Mouse (Mus musculus) CH12.LX (cell line): ENCODE results near the gene Tnfaip3. TPM values are rescaled to one million over a fixed set of nuclear protein-coding genes. Genes with fewer than 3 reads are reported as not detected.

ENCODE experiments used
- DNase-seq: peaks from one replicate; pipeline ENCODE4 v3.0.0-alpha.2; 2013; ENCODE audit errors: extremely low read depth
- H3K27ac ChIP-seq: 2 replicates; pipeline ENCODE4 v1.5.1; 2012; ENCODE audit warnings: low read depth, mild to moderate bottlenecking, control low read depth, moderate library complexity; ENCODE audit not compliant: insufficient read depth
- H3K27me3 ChIP-seq: replicated peaks from 2 replicates; pipeline ENCODE3; 2012; ENCODE audit warnings: inconsistent platforms
- H3K36me3 ChIP-seq, 2 experiments: replicated peaks in 1 of 2; 2 replicates each; pipeline versions ENCODE3 to v1.6.1; 2012; ENCODE audit warnings: inconsistent platforms in 1 of 2, low read length in 1 of 2, mild to moderate bottlenecking in 1 of 2, mixed read lengths in 1 of 2, moderate library complexity in 1 of 2; ENCODE audit not compliant: control insufficient read depth in 1 of 2, insufficient read depth in 1 of 2
- H3K4me1 ChIP-seq, 2 experiments: 2 replicates each; pipeline ENCODE4 v1.6.1; 2012; ENCODE audit warnings: inconsistent platforms in 1 of 2, moderate library complexity in 1 of 2; ENCODE audit not compliant: insufficient read depth in 2 of 2, control insufficient read depth in 1 of 2
- H3K4me2 ChIP-seq: 2 replicates; pipeline ENCODE4 v1.6.1; 2012; ENCODE audit warnings: low read depth, mild to moderate bottlenecking, control low read depth; ENCODE audit not compliant: poor library complexity, insufficient read depth, severe bottlenecking
- H3K4me3 ChIP-seq, 3 experiments: fragments of 150-350 bp in 1 of 3; sonication (generic) in 1 of 3; replicated peaks in 1 of 3; 2 replicates each; pipeline versions ENCODE3 to v1.5.1; 2011 to 2012; ENCODE audit warnings: low read depth in 2 of 3, low read length in 2 of 3, mild to moderate bottlenecking in 2 of 3, moderate library complexity in 2 of 3, control low read depth in 1 of 3, improper control_type of control experiment in 1 of 3, inconsistent platforms in 1 of 3, mixed read lengths in 1 of 3; ENCODE audit not compliant: poor library complexity in 1 of 3
- H3K79me2 ChIP-seq: replicated peaks from 2 replicates; pipeline ENCODE4 v1.6.1; 2012; ENCODE audit warnings: mild to moderate bottlenecking, moderate library complexity; ENCODE audit not compliant: control insufficient read depth, poor library complexity, insufficient read depth, severe bottlenecking; ENCODE audit errors: extremely low read depth
- H3K9ac ChIP-seq: 2 replicates; pipeline ENCODE4 v1.6.1; 2012; ENCODE audit warnings: low read depth, mild to moderate bottlenecking, control low read depth, moderate library complexity; ENCODE audit not compliant: insufficient read depth
- H3K9me3 ChIP-seq: replicated peaks from 2 replicates; pipeline ENCODE3; 2012; ENCODE audit warnings: low read length, inconsistent platforms, mixed read lengths
- BHLHE40 ChIP-seq: IDR thresholded peaks from 2 replicates; pipeline ENCODE4 v1.6.1; 2011; ENCODE audit warnings: mild to moderate bottlenecking, low read depth, low read length, improper control_type of control experiment
- CHD1 ChIP-seq: IDR thresholded peaks from 2 replicates; pipeline ENCODE4 v1.6.1; 2012; ENCODE audit warnings: low read depth, low read length, improper control_type of control experiment, inconsistent platforms
- E2F4 ChIP-seq: IDR thresholded peaks from 2 replicates; pipeline ENCODE4 v1.6.1; 2011; ENCODE audit warnings: low read depth, low read length, improper control_type of control experiment; ENCODE audit not compliant: insufficient replicate concordance
- EP300 ChIP-seq: IDR thresholded peaks from 2 replicates; pipeline ENCODE4 v1.6.1; 2011; ENCODE audit warnings: low read length, improper control_type of control experiment
- GABPA ChIP-seq: IDR thresholded peaks from 2 replicates; pipeline ENCODE4 v1.6.1; 2012; ENCODE audit warnings: low read depth, low read length, improper control_type of control experiment, inconsistent platforms; ENCODE audit not compliant: insufficient replicate concordance
- IRF4 ChIP-seq: IDR thresholded peaks from 2 replicates; pipeline ENCODE4 v1.6.1; 2014; ENCODE audit warnings: low read depth, mild to moderate bottlenecking, inconsistent platforms, low read length, improper control_type of control experiment
- JUN ChIP-seq: IDR thresholded peaks from 2 replicates; pipeline ENCODE4 v1.6.1; 2011; ENCODE audit warnings: low read depth, mild to moderate bottlenecking, low read length, improper control_type of control experiment, moderate library complexity; ENCODE audit not compliant: insufficient read depth
- KAT2A ChIP-seq: IDR thresholded peaks from 2 replicates; pipeline ENCODE4 v1.6.1; 2012; ENCODE audit warnings: low read length, improper control_type of control experiment, inconsistent platforms; ENCODE audit not compliant: insufficient replicate concordance
- MAZ ChIP-seq: IDR thresholded peaks from 2 replicates; pipeline ENCODE4 v1.6.1; 2012; ENCODE audit warnings: low read depth, mild to moderate bottlenecking, inconsistent platforms, low read length, improper control_type of control experiment, moderate library complexity
- MEF2A ChIP-seq: IDR thresholded peaks from 2 replicates; pipeline ENCODE4 v1.6.1; 2014; ENCODE audit warnings: low read depth, mild to moderate bottlenecking, inconsistent platforms, low read length, improper control_type of control experiment, borderline replicate concordance
- MYC ChIP-seq: IDR thresholded peaks from 2 replicates; pipeline ENCODE4 v1.6.1; 2011; ENCODE audit warnings: low read depth, mild to moderate bottlenecking, improper control_type of control experiment, low read length
- PAX5 ChIP-seq: IDR thresholded peaks from 2 replicates; pipeline ENCODE4 v1.6.1; 2012; ENCODE audit warnings: low read length, inconsistent platforms, mixed read lengths
- POLR2A ChIP-seq: IDR thresholded peaks from 2 replicates; pipeline ENCODE4 v1.6.1; 2011; ENCODE audit warnings: low read depth, mild to moderate bottlenecking, improper control_type of control experiment, low read length
- RCOR1 ChIP-seq: conservative IDR thresholded peaks from 2 replicates; pipeline ENCODE4 v1.6.1; 2012; ENCODE audit warnings: low read depth, mild to moderate bottlenecking, inconsistent platforms, low read length, improper control_type of control experiment
- SMC3 ChIP-seq: IDR thresholded peaks from 2 replicates; pipeline ENCODE4 v1.6.1; 2011; ENCODE audit warnings: low read depth, low read length, improper control_type of control experiment
- TCF12 ChIP-seq: IDR thresholded peaks from 2 replicates; pipeline ENCODE4 v1.6.1; 2014; ENCODE audit warnings: low read depth, mild to moderate bottlenecking, inconsistent platforms, low read length, improper control_type of control experiment
- UBTF ChIP-seq: IDR thresholded peaks from 2 replicates; pipeline ENCODE4 v1.6.1; 2012; ENCODE audit warnings: low read depth, mild to moderate bottlenecking, inconsistent platforms, low read length, improper control_type of control experiment, moderate library complexity
- ZNF384 ChIP-seq: IDR thresholded peaks from 2 replicates; pipeline ENCODE4 v1.6.1; 2012; ENCODE audit warnings: low read depth, low read length, improper control_type of control experiment, inconsistent platforms
- dilution Hi-C: fragments of 300-500 bp; cut with MboI; formaldehyde crosslinking; loops from 2 replicates; pipeline ENCODE4 v1.14.3; 2020; ENCODE audit warnings: low sequenced_read_pairs; ENCODE audit not compliant: extremely low pct_unique_long_range_greater_than_20kb, extremely low pct_ligation_motif_present
- in situ Hi-C: fragments of 300-500 bp; cut with MboI; formaldehyde crosslinking; loops from 3 replicates; pipeline ENCODE4 v1.14.3; 2019; ENCODE audit warnings: low sequenced_read_pairs, low pct_ligation_motif_present, low pct_unique_long_range_greater_than_20kb, mixed read lengths
- polyA plus RNA-seq: library from polyadenylated mRNA; unstranded; fragments of >175 nt; gene quantifications from 2 replicates; pipeline ENCODE4 v1.2.1, GENCODE M21; 2012; ENCODE audit warnings: low read depth; ENCODE audit not compliant: insufficient read length
- total RNA-seq, 2 experiments: library from RNA; depleted of rRNA; stranded (reverse); fragments of 300-350 nt in 1 of 2; fragments of >200 nt in 1 of 2; gene quantifications; 2 replicates each; pipeline ENCODE4 v1.2.3; 2012 to 2014

The Tnfaip3 gene
- total and polyA plus RNA-seq, 3 experiments = 24.6 to 95.3 (median 51.7) TPM

DNA sequence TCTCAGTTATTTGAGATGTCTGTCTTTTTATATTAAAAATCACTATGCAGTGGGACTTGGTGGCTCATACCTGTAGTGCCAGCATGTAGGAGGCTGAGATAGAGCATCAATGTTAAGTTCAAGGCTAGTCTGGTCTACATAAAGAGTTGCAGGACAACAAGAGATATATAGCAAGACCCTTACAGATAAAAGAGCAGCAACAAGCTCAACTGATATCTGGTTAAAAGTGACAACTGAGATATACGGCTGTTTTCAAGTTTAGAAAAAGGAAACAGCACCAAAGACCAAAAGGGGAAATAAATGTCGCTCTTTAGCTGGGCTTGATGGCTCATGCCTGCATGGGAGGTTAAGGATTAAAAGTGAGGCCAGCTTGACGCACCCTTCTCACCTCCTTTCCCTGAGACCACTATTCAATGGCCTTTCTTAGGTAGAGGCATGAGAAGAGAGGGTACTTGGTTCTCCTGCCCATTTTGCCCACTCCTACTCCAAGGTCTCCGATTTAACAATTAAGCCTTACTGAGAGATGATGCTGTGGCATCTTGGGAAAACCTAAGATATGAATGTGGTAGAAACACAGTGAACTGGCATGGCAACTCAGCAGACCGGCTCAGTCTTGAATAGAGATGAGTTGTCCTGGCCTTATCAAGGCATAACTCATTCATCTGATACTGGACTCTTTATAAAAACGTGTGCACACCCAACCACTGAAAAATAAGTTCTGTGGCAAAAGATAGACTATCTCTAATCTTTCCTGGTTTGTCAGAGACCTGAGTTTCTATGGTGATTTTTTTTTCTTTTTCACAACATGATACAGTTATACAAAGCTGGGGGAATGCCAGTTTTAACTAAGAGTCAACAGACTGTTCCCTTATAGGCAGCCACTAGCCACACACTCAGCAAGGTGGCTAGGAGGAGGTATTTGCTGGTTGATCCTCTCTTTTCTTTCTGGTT, 49.5 kb upstream of the Tnfaip3 start:
- Histone ChIP-seq H3K4me2 (no peak overlapping the region), H3K27ac (no peak overlapping the region), H3K4me1 (peaks cover 23 to 66% of the 10 kb centered on the region in 2 experiments), H3K27me3 (no peaks in the 10 kb centered on the region), H3K4me3 (no peak overlapping the region), H3K79me2 (no peaks in the 10 kb centered on the region), H3K9me3 (no peaks in the 10 kb centered on the region), H3K36me3 (no peaks in the 10 kb centered on the region), H3K9ac (no peak overlapping the region)
- dilution Hi-C loops = no loop called here
- DNase-seq = no peak
- TF ChIP-seq PAX5 (no peak), EP300 (no peak), UBTF (no peak), MAZ (no peak), JUN (no peak), POLR2A (no peak), IRF4 (no peak), RCOR1 (no peak), E2F4 (no peak), KAT2A (no peak), SMC3 (no peak), MEF2A (no peak), BHLHE40 (no peak), CHD1 (no peak), TCF12 (no peak)
- in situ Hi-C loops = no loop called here

DNA sequence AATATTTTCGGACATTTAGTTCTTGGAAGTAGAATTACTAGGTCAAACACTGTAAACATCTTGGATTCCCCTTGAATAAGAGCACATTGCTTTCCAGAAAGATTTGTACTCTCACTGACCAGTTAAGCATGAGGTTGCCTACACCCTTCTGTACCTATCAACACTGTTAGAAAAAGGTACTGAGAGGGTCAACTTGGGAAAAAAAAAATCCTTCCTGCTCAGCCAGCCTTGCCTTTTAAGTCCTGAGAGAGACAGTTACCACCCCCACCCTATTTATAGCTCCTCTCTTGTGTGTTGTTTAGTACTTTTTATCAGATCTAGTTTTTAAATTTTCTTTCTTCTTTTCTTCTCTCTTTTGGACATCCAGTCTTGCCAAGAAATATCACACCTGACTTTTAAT, 48.2 kb upstream of the Tnfaip3 start:
- Histone ChIP-seq H3K36me3 (no peaks in the 10 kb centered on the region), H3K9ac (no peak overlapping the region; the same call in 1 of the 2 replicates), H3K79me2 (no peaks in the 10 kb centered on the region), H3K4me1 (peaks cover 23 to 63% of the 10 kb centered on the region in 2 experiments), H3K4me3 (no peak overlapping the region), H3K27me3 (no peaks in the 10 kb centered on the region), H3K27ac (no peak overlapping the region), H3K4me2 (0 out of 2 replicates have a peak overlapping the region, but pooled peaks have one; percentile 15), H3K9me3 (no peaks in the 10 kb centered on the region)
- in situ Hi-C loops (no loop called here), dilution Hi-C loops (no loop called here)
- no peak for DNase-seq
- TF ChIP-seq GABPA = no peak
- TF ChIP-seq MEF2A = peak; percentile 72
- no peak for TF ChIP-seq MYC
- TF ChIP-seq ZNF384 = peak; percentile 51
